Mouse (Mus musculus) cerebellum, adult 2 months (tissue): ENCODE measurements around the gene Trpm5.

Experiments used
- CTCF ChIP-seq: fragments of 200-500 bp; IDR thresholded peaks from 2 replicates; pipeline ENCODE4 v1.5.1; 2011; ENCODE audit warnings: low read depth, mild to moderate bottlenecking, control low read depth, low read length, moderate library complexity, borderline replicate concordance; ENCODE audit not compliant: insufficient read depth
- POLR2A ChIP-seq: fragments of 200-500 bp; IDR thresholded peaks from 2 replicates; pipeline ENCODE4 v1.6.1; 2011; ENCODE audit warnings: low read length, control low read depth, borderline replicate concordance; ENCODE audit not compliant: insufficient read depth

DNA sequence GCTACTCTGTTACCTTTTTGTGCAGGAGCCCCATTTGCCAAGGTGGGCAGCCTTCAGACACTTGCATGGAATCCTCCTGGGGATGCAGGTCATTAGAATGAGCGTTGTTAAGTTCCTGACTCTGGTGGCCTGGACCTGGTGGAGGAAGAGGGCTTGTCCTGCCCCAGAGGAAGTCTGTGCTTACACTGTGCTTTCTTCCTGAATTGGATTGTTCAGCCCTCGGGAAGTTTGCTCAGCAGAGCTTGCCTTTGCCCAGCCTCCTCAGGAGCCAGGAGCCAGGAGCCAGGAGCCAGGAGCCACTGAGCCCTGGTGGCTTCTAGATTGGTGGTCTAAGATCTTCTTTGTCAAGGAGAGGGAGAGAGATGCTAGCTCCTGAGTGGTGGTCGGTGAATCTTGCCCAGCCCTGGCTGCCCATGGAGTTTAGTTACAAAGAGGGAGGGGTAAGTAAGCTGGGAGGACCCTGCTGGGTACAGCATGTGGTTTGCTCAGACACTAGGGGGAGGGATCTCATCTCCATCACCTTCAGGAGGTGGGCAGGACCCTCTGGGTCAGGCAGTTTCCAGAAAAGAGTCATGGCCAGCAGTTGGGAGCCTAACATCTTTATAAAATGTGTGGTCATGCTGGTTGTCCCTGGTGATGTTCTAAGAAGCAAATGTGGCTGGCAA, 14.7 kb upstream of the Trpm5 start:
- TF ChIP-seq CTCF (no peak), POLR2A (no peak)
